Mouse (Mus musculus): ENCODE measurements around the gene Aldh1a1.

The Aldh1a1 gene

GRCm38 (mm10) chr19:20549409-20549808 is 56.9 kb downstream of the Aldh1a1 start:
- no peak for DNase-seq (ENCODE audit: extremely low spot score, low read depth, low spot score)

- no peak for DNase-seq (ENCODE audit: extremely low spot score, low read depth, low spot score)
These were observed 62.9 kb downstream of the Aldh1a1 start for GRCm38 (mm10) chr19:20555365-20555764.

DNA sequence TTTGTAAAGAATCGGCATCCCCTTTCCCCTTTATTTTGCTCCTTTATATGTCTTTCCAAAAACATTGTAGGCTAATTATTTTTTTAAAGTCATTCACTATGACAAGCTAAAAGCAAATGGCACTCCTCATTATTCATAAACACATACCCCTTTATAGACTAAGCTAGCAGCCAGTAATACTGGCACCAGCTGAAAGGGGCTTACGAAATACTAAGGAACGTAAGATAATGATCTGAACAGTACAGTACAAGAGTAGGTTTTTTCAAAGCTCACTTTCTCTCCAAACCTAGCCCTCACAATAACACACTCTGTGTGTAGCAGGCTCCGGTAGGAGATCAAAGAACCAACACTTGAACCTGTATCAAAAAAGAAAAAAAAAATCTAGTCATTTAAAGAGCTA is 64.7 kb downstream of the Aldh1a1 start:
- DNase-seq (ENCODE audit: extremely low spot score, low read depth, low spot score), result no peak

DNA sequence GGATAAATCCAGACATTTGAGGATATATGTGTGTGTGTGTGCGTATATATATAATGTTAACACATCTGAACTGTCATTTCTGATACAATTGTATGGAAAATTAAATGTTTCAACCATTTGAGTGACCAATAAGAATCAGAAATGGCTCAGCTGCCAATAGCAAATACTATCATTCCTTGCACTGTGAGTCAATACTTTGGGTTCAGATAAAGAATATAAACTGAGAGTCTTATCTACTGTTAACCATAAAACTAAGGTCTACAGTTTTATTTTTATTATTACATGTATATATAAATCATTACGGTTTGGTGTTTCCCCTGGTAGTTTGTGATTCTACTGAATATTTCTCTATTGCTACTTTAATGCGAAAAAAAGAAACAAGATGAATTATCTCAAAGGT is 65.6 kb downstream of the Aldh1a1 start:
- no peak for DNase-seq (ENCODE audit: extremely low spot score, low read depth, low spot score)

DNA sequence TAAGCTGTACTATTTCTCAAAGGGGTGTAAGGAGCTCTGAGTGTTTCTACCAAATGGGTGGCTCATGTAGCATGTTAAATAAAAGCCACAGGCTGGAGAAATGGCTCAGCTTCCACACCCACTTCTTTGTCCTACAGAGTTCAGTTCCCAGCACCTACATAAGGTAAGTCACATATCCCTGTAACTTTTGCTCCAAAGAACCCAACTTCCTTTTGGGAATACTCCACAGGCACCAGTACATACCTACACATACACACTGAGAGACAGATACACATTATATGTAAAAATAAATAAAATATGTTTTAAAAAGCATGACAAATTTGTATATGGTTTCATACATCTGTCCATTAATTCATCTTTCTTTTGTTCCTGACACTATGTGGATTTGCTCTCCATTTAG is 66.0 kb downstream of the Aldh1a1 start:
- DNase-seq (ENCODE audit: extremely low spot score, low read depth, low spot score), result no peak

- no peak for DNase-seq (ENCODE audit: extremely low spot score, low read depth, low spot score)
These were observed 66.4 kb downstream of the Aldh1a1 start for GRCm38 (mm10) chr19:20558952-20559351.

DNA sequence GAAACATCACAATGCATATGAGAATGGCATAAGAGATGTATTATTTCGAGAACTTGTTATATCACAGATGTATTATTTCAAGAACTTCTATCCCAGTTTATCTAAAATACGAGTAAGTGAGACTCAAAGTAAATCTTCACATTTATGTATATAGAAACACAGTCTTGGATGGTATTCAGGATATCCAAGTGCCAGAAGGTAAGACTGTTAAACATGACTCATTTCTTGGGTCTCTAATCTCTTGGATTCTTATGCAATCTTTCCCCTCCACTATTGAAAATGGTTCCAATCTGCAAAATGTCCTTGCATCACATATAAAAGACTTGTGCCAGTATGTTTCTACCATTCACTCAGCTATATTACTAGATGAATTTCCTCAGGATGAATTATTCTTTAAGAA is 67.4 kb downstream of the Aldh1a1 start:
- DNase-seq (ENCODE audit: extremely low spot score, low read depth, low spot score), result no peak

- DNase-seq (ENCODE audit: extremely low spot score, low read depth, low spot score), result no peak
These were observed 69.9 kb downstream of the Aldh1a1 start for GRCm38 (mm10) chr19:20562396-20562795.

DNA sequence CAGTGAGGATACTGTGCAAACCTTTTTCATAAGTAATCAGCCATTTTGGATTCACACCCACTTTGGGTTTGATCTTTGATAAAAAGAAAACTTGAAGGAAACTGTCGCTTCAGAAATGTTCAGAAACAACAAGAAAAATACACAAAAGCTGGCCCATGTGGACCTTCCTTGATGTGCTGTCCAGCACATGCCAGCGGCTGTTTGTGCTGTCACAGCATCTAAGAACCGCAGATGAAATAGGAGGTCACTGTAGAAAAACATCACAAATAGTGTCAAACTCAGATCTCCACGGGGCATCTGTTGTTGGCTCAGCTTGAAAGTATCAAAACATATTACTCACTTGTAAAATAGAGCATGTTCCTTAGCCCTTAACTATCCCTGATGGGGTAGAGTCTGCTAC is 73.8 kb downstream of the Aldh1a1 start:
- no peak for DNase-seq (ENCODE audit: extremely low spot score, low read depth, low spot score)

DNA sequence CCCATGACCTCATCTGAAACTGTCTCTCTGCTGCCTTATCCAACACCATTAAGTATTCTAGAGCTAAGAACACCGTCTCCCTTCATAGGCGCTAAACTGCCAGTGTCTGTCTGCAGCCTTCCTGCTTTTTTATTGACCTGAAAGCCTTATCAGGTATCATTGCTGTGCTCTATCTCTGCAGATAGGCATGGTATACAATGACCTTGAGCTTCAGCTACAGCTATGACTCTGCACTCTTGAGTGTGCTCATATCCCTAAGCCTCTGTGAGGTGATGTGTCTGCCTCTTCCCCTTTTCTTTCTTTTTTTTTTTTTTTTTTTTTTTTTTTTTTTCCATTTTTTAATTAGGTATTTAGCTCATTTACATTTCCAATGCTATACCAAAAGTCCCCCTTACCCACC is 74.5 kb downstream of the Aldh1a1 start:
- no peak for DNase-seq (ENCODE audit: extremely low spot score, low read depth, low spot score)

GRCm38 (mm10) chr19:20576984-20577383 is 84.5 kb downstream of the Aldh1a1 start:
- DNase-seq (ENCODE audit: extremely low spot score, low read depth, low spot score), result no peak

- DNase-seq (ENCODE audit: extremely low spot score, low read depth, low spot score), result no peak
These were observed 84.9 kb downstream of the Aldh1a1 start for GRCm38 (mm10) chr19:20577429-20577828.

GRCm38 (mm10) chr19:20599951-20600350 is 107.4 kb downstream of the Aldh1a1 start:
- no peak for DNase-seq (ENCODE audit: extremely low spot score, low read depth, low spot score)

- no peak for DNase-seq (ENCODE audit: extremely low spot score, low read depth, low spot score)
These were observed 109.2 kb downstream of the Aldh1a1 start for GRCm38 (mm10) chr19:20601739-20602138.

GRCm38 (mm10) chr19:20603212-20603611 is 110.7 kb downstream of the Aldh1a1 start:
- DNase-seq (ENCODE audit: extremely low spot score, low read depth, low spot score), result no peak

GRCm38 (mm10) chr19:20603866-20604265 is 111.4 kb downstream of the Aldh1a1 start:
- no peak for DNase-seq (ENCODE audit: extremely low spot score, low read depth, low spot score)

GRCm38 (mm10) chr19:20614252-20614930 is 121.9 kb downstream of the Aldh1a1 start:
- no peak for DNase-seq (ENCODE audit: extremely low spot score, low read depth, low spot score)

DNA sequence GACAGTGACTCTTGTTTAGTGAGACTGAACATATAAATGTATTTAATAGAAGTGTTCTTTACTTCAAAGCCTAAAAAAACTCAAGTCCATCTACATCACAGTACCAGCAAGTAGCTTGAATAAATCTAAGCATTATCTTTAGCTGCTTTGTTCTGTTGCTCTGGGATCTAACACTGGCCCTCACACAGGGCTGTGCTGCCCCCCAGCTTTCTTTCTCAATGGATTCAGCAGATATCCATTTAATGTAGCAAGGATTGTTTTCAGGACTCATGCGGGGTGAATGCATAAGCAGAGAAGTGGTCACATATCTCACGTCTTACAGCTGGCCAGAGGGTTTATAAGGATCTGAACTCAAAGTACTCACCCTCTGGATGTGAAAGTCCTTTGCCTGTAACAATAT is 129.9 kb downstream of the Aldh1a1 start:
- no peak for DNase-seq (ENCODE audit: extremely low spot score, low read depth, low spot score)

DNA sequence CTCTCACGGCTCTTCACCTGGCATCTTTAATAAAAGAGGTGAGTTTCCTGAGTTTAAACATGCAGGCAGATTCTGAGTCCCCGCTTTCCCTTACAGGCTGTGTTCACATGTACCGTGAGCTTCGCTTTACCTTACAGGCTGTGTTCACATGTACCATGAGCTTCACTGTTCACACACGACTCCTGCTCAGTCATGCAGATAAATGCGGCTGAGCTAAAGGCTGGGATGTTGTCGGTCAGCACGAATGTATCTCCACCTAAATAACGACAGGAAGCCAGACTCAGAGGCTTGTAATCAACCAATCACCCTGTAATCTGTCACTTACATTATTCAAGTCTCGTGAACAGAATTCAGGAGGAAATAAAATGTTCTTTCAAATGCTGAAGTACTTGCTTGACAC is 130.9 kb downstream of the Aldh1a1 start:
- DNase-seq (ENCODE audit: extremely low spot score, low read depth, low spot score), result no peak

GRCm38 (mm10) chr19:20631020-20631419 is 138.5 kb downstream of the Aldh1a1 start:
- DNase-seq (ENCODE audit: extremely low spot score, low read depth, low spot score), result no peak

- DNase-seq (ENCODE audit: extremely low spot score, low read depth, low spot score), result no peak
These were observed 141.6 kb downstream of the Aldh1a1 start for GRCm38 (mm10) chr19:20633876-20634691.

GRCm38 (mm10) chr19:20644346-20644745 is 151.8 kb downstream of the Aldh1a1 start:
- no peak for DNase-seq (ENCODE audit: extremely low spot score, low read depth, low spot score)

Data from hindlimb bud, embryonic 11.5 days (tissue).